Mouse (Mus musculus) left cerebral cortex, postnatal 4 days (tissue): ENCODE measurements around the gene Tle3. TPM values are rescaled to one million over a fixed set of nuclear protein-coding genes. Genes with fewer than 3 reads are reported as not detected.

Experiments
- DNase-seq: peaks from one replicate; pipeline ENCODE4 v3.0.0-alpha.2; 2022
- intact Hi-C: fragments of 180-260 bp; cut with DNase I; formaldehyde crosslinking; loops from one replicate; pipeline ENCODE4 v1.15.1; 2025
- total RNA-seq, 2 experiments: library from RNA; stranded (reverse); gene quantifications; 2 replicates each; pipeline ENCODE4 v1.2.3; 2021

Gene Tle3
- total RNA-seq, 2 experiments from 2014 or later: 102 to 112 TPM

- no peak for DNase-seq
- intact Hi-C loops: no loop called here
Observed at GRCm38 (mm10) chr9:61416571-61416970, 44.4 kb downstream of the Tle3 start.

- intact Hi-C loops: no loop called here
- no peak for DNase-seq
Observed at GRCm38 (mm10) chr9:61421626-61422025, 49.5 kb downstream of the Tle3 start.

GRCm38 (mm10) chr9:61424245-61424644, 52.1 kb downstream of the Tle3 start:
- intact Hi-C loops: no loop called here
- DNase-seq: no peak

- no peak for DNase-seq
- intact Hi-C loops: no loop called here
Observed at GRCm38 (mm10) chr9:61426493-61426892, 54.3 kb downstream of the Tle3 start.

- intact Hi-C loops: no loop called here
- no peak for DNase-seq
Observed at GRCm38 (mm10) chr9:61427051-61427450, 54.9 kb downstream of the Tle3 start.

- DNase-seq: no peak
- intact Hi-C loops: no loop called here
Observed at GRCm38 (mm10) chr9:61427901-61428300, 55.7 kb downstream of the Tle3 start.

- no peak for DNase-seq
- intact Hi-C loops: no loop called here
Observed at GRCm38 (mm10) chr9:61431830-61432229, 59.7 kb downstream of the Tle3 start.

- DNase-seq: no peak
- intact Hi-C loops: no loop called here
Observed at GRCm38 (mm10) chr9:61433206-61433605, 61.0 kb downstream of the Tle3 start.

GRCm38 (mm10) chr9:61434062-61434461, 61.9 kb downstream of the Tle3 start:
- intact Hi-C loops: no loop called here
- DNase-seq: peak; percentile 88

GRCm38 (mm10) chr9:61435191-61435989, 63.2 kb downstream of the Tle3 start:
- intact Hi-C loops: no loop called here
- no peak for DNase-seq

- intact Hi-C loops: no loop called here
- DNase-seq: peak; percentile 61
Observed at GRCm38 (mm10) chr9:61436104-61436503, 63.9 kb downstream of the Tle3 start.

GRCm38 (mm10) chr9:61436761-61437160, 64.6 kb downstream of the Tle3 start:
- no peak for DNase-seq
- intact Hi-C loops: no loop called here

- peak; percentile 61 for DNase-seq
- intact Hi-C loops: no loop called here
Observed at GRCm38 (mm10) chr9:61439092-61439491, 66.9 kb downstream of the Tle3 start.

GRCm38 (mm10) chr9:61439979-61440378, 67.8 kb downstream of the Tle3 start:
- intact Hi-C loops: no loop called here
- no peak for DNase-seq

GRCm38 (mm10) chr9:61441206-61441913, 69.2 kb downstream of the Tle3 start:
- intact Hi-C loops: no loop called here
- DNase-seq: no peak

- no peak for DNase-seq
- intact Hi-C loops: no loop called here
Observed at GRCm38 (mm10) chr9:61442951-61443630, 70.9 kb downstream of the Tle3 start.

- intact Hi-C loops: no loop called here
- DNase-seq: no peak
Observed at GRCm38 (mm10) chr9:61445151-61445550, 73.0 kb downstream of the Tle3 start.

- intact Hi-C loops: no loop called here
- DNase-seq: no peak
Observed at GRCm38 (mm10) chr9:61445711-61446222, 73.6 kb downstream of the Tle3 start.

GRCm38 (mm10) chr9:61446965-61447364, 74.8 kb downstream of the Tle3 start:
- intact Hi-C loops: no loop called here

GRCm38 (mm10) chr9:61449363-61449904, 77.3 kb downstream of the Tle3 start:
- no peak for DNase-seq
- intact Hi-C loops: no loop called here

More at GRCm38 (mm10) chr9:61446965-61447364, 74.8 kb downstream of the Tle3 start:
- no peak for DNase-seq

- no peak for DNase-seq
- intact Hi-C loops: no loop called here
Observed at GRCm38 (mm10) chr9:61452081-61452480, 79.9 kb downstream of the Tle3 start.
